Mouse (Mus musculus) midbrain, embryonic 15.5 days (tissue): ENCODE results near the gene Sipa1l1. TPM values are rescaled to one million over a fixed set of nuclear protein-coding genes. Genes with fewer than 3 reads are reported as not detected.

Experiments
- ATAC-seq: fragments of 200-750 bp; cut with Nextera tagmentation; replicated peaks from 2 replicates; pipeline ENCODE4 v1.8.0; 2017; ENCODE audit warnings: moderate TSS enrichment
- H3K27ac ChIP-seq: fragments of 300-500 bp; sonication (generic); 2 replicates; pipeline ENCODE4 v1.5.1; 2015; ENCODE audit warnings: mild to moderate bottlenecking, inconsistent platforms
- H3K27me3 ChIP-seq: fragments of 300-500 bp; sonication (generic); replicated peaks from 2 replicates; pipeline ENCODE4 v1.6.1; 2015; ENCODE audit warnings: inconsistent platforms
- H3K36me3 ChIP-seq: fragments of 300-500 bp; sonication (generic); replicated peaks from 2 replicates; pipeline ENCODE4 v1.6.1; 2015; ENCODE audit warnings: inconsistent platforms
- H3K4me1 ChIP-seq: fragments of 300-500 bp; sonication (generic); 2 replicates; pipeline ENCODE4 v1.6.1; 2015; ENCODE audit warnings: inconsistent platforms
- H3K4me2 ChIP-seq: fragments of 300-500 bp; sonication (generic); 2 replicates; pipeline ENCODE4 v1.6.1; 2015; ENCODE audit warnings: inconsistent platforms, mild to moderate bottlenecking, moderate library complexity
- H3K4me3 ChIP-seq: fragments of 300-500 bp; sonication (generic); 2 replicates; pipeline ENCODE4 v1.5.1; 2015; ENCODE audit warnings: mild to moderate bottlenecking, inconsistent platforms
- H3K9ac ChIP-seq: fragments of 300-500 bp; sonication (generic); 2 replicates; pipeline ENCODE4 v1.6.1; 2015; ENCODE audit warnings: mild to moderate bottlenecking, inconsistent platforms
- H3K9me3 ChIP-seq: fragments of 300-500 bp; sonication (generic); 2 replicates; pipeline ENCODE4 v1.6.1; 2016; ENCODE audit warnings: inconsistent platforms
- WGBS: fragments of 180-500 bp; shearing (Covaris S2); methylation state at CpG from one replicate; pipeline ENCODE4 v1.1.7; 2015; ENCODE audit warnings: mixed read lengths; 5-methylcytosine and 5-hydroxymethylcytosine counted together
- polyA plus RNA-seq: library from polyadenylated mRNA; unstranded; fragments of >200 nt; fragmentation: Nextera tagmentation; extraction: Ambion mirVana; gene quantifications from 2 replicates; pipeline ENCODE4 v1.2.1, GENCODE M21; 2015

Gene Sipa1l1
- polyA plus RNA-seq, 1 experiment from 2014 or later: 13.5 TPM

- 66% methylated on average over 4 of the region's 4 CpGs for WGBS
- ATAC-seq: no peak
Observed at GRCm38 (mm10) chr12:82237946-82238345, 68.8 kb downstream of the Sipa1l1 start.

GRCm38 (mm10) chr12:82240674-82241073, 71.6 kb downstream of the Sipa1l1 start:
- ATAC-seq: no peak

More at GRCm38 (mm10) chr12:82237946-82238345, 68.8 kb downstream of the Sipa1l1 start:
- Histone ChIP-seq H3K9me3 (no peaks in the 10 kb centered on the region), H3K4me2 (no peak overlapping the region), H3K4me1 (no peaks in the 10 kb centered on the region), H3K9ac (no peak overlapping the region), H3K27ac (no peak overlapping the region), H3K27me3 (no peaks in the 10 kb centered on the region), H3K36me3 (no peaks in the 10 kb centered on the region), H3K4me3 (no peak overlapping the region)

GRCm38 (mm10) chr12:82245219-82245618, 76.1 kb downstream of the Sipa1l1 start:
- H3K9ac ChIP-seq: no peak overlapping the region
- WGBS: 93% methylated on average over 6 of the region's 6 CpGs
- no peak overlapping the region for H3K4me3 ChIP-seq

More at GRCm38 (mm10) chr12:82240674-82241073, 71.6 kb downstream of the Sipa1l1 start:
- no peaks in the 10 kb centered on the region for H3K27me3 ChIP-seq
- no peak overlapping the region for H3K4me3 ChIP-seq
- WGBS: 79% methylated on average over 6 of the region's 6 CpGs
- H3K9ac ChIP-seq: no peak overlapping the region
- no peaks in the 10 kb centered on the region for H3K9me3 ChIP-seq
- H3K4me2 ChIP-seq: no peak overlapping the region
- H3K4me1 ChIP-seq: no peaks in the 10 kb centered on the region
- H3K27ac ChIP-seq: no peak overlapping the region
- H3K36me3 ChIP-seq: no peaks in the 10 kb centered on the region

GRCm38 (mm10) chr12:82246422-82246821, 77.3 kb downstream of the Sipa1l1 start:
- H3K4me2 ChIP-seq: no peak overlapping the region
- no peak overlapping the region for H3K9ac ChIP-seq
- no peaks in the 10 kb centered on the region for H3K27me3 ChIP-seq
- no peaks in the 10 kb centered on the region for H3K4me1 ChIP-seq
- no peak overlapping the region for H3K27ac ChIP-seq
- no peaks in the 10 kb centered on the region for H3K9me3 ChIP-seq
- no peak overlapping the region for H3K4me3 ChIP-seq
- H3K36me3 ChIP-seq: no peaks in the 10 kb centered on the region
- 91% methylated on average over 3 of the region's 3 CpGs for WGBS
- ATAC-seq: no peak

More at GRCm38 (mm10) chr12:82245219-82245618, 76.1 kb downstream of the Sipa1l1 start:
- H3K4me1 ChIP-seq: no peaks in the 10 kb centered on the region
- no peaks in the 10 kb centered on the region for H3K27me3 ChIP-seq
- H3K36me3 ChIP-seq: no peaks in the 10 kb centered on the region
- H3K27ac ChIP-seq: no peak overlapping the region
- no peaks in the 10 kb centered on the region for H3K9me3 ChIP-seq
- H3K4me2 ChIP-seq: no peak overlapping the region
- ATAC-seq: no peak

GRCm38 (mm10) chr12:82247371-82248258, 78.5 kb downstream of the Sipa1l1 start:
- Histone ChIP-seq H3K9me3 (no peaks in the 10 kb centered on the region), H3K9ac (no peak overlapping the region), H3K4me1 (no peaks in the 10 kb centered on the region), H3K4me3 (no peak overlapping the region), H3K36me3 (no peaks in the 10 kb centered on the region), H3K27me3 (no peaks in the 10 kb centered on the region), H3K27ac (no peak overlapping the region), H3K4me2 (no peak overlapping the region)
- WGBS: 91% methylated on average over 14 of the region's 14 CpGs
- ATAC-seq: no peak

GRCm38 (mm10) chr12:82248501-82248900, 79.4 kb downstream of the Sipa1l1 start:
- no peak for ATAC-seq
- WGBS: 88% methylated on average over 3 of the region's 3 CpGs
- no peak overlapping the region for H3K4me3 ChIP-seq
- H3K4me1 ChIP-seq: no peaks in the 10 kb centered on the region
- H3K36me3 ChIP-seq: no peaks in the 10 kb centered on the region
- no peaks in the 10 kb centered on the region for H3K27me3 ChIP-seq
- no peak overlapping the region for H3K9ac ChIP-seq
- H3K4me2 ChIP-seq: no peak overlapping the region
- no peak overlapping the region for H3K27ac ChIP-seq
- no peaks in the 10 kb centered on the region for H3K9me3 ChIP-seq

GRCm38 (mm10) chr12:82251328-82251727, 82.2 kb downstream of the Sipa1l1 start:
- H3K4me1 ChIP-seq: no peaks in the 10 kb centered on the region
- H3K4me3 ChIP-seq: no peak overlapping the region
- no peak for ATAC-seq
- 83% methylated on average over 2 of the region's 2 CpGs for WGBS
- H3K27me3 ChIP-seq: no peaks in the 10 kb centered on the region
- no peak overlapping the region for H3K9ac ChIP-seq
- no peak overlapping the region for H3K4me2 ChIP-seq
- no peaks in the 10 kb centered on the region for H3K36me3 ChIP-seq
- H3K27ac ChIP-seq: no peak overlapping the region
- H3K9me3 ChIP-seq: no peaks in the 10 kb centered on the region

GRCm38 (mm10) chr12:82254076-82254475, 85.0 kb downstream of the Sipa1l1 start:
- no peak overlapping the region for H3K9ac ChIP-seq
- no peak for ATAC-seq
- 91% methylated on average over 5 of the region's 5 CpGs for WGBS
- H3K36me3 ChIP-seq: no peaks in the 10 kb centered on the region
- H3K4me1 ChIP-seq: no peaks in the 10 kb centered on the region
- H3K27ac ChIP-seq: no peak overlapping the region
- H3K4me2 ChIP-seq: no peak overlapping the region
- H3K27me3 ChIP-seq: no peaks in the 10 kb centered on the region
- no peaks in the 10 kb centered on the region for H3K9me3 ChIP-seq
- H3K4me3 ChIP-seq: no peak overlapping the region

GRCm38 (mm10) chr12:82256012-82256411, 86.9 kb downstream of the Sipa1l1 start:
- 95% methylated on average over 5 of the region's 5 CpGs for WGBS
- Histone ChIP-seq H3K36me3 (no peaks in the 10 kb centered on the region), H3K4me2 (no peak overlapping the region), H3K27me3 (no peaks in the 10 kb centered on the region), H3K27ac (no peak overlapping the region), H3K9me3 (no peaks in the 10 kb centered on the region), H3K4me3 (no peak overlapping the region), H3K4me1 (no peaks in the 10 kb centered on the region), H3K9ac (no peak overlapping the region)
- ATAC-seq: no peak

- Histone ChIP-seq H3K4me2 (no peak overlapping the region), H3K9ac (no peak overlapping the region), H3K27me3 (no peaks in the 10 kb centered on the region), H3K36me3 (no peaks in the 10 kb centered on the region), H3K27ac (no peak overlapping the region), H3K4me3 (no peak overlapping the region), H3K4me1 (no peaks in the 10 kb centered on the region), H3K9me3 (no peaks in the 10 kb centered on the region)
- WGBS: 93% methylated on average over 6 of the region's 6 CpGs
- ATAC-seq: no peak
Observed at GRCm38 (mm10) chr12:82256921-82257500, 87.9 kb downstream of the Sipa1l1 start.

- Histone ChIP-seq H3K27ac (no peak overlapping the region), H3K36me3 (no peaks in the 10 kb centered on the region), H3K4me3 (no peak overlapping the region), H3K9ac (no peak overlapping the region), H3K4me1 (no peaks in the 10 kb centered on the region), H3K27me3 (no peaks in the 10 kb centered on the region), H3K9me3 (no peaks in the 10 kb centered on the region), H3K4me2 (no peak overlapping the region)
- ATAC-seq: no peak
- 92% methylated on average over 6 of the region's 6 CpGs for WGBS
Observed at GRCm38 (mm10) chr12:82257994-82258785, 89.1 kb downstream of the Sipa1l1 start.

GRCm38 (mm10) chr12:82263443-82263842, 94.3 kb downstream of the Sipa1l1 start:
- no peaks in the 10 kb centered on the region for H3K9me3 ChIP-seq

More at GRCm38 (mm10) chr12:82263443-82263842, 94.3 kb downstream of the Sipa1l1 start:
- Histone ChIP-seq H3K36me3 (no peaks in the 10 kb centered on the region), H3K27ac (no peak overlapping the region), H3K4me1 (no peaks in the 10 kb centered on the region), H3K27me3 (no peaks in the 10 kb centered on the region), H3K4me2 (no peak overlapping the region), H3K4me3 (no peak overlapping the region), H3K9ac (no peak overlapping the region)
- 96% methylated on average over 7 of the region's 7 CpGs for WGBS
- no peak for ATAC-seq
